8 mouse cellular contexts compared by ENCODE assay signal in the genomic region with DNA sequence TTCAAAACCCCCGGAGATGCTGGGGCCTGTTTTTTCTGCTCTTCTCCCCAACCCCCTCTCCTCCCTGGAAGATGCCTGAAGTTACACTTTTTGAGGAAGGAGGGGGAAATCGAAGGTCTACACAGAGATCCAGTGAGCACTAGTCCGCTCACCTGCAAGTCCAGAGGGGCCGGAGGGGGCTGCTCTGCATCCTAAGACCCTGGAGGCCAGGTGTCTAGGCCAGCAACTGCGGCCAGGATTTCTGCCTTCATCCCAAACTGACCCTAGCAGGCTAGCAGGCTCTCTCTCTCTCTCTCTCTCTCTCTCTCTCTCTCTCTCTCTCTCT. TPM values are rescaled to one million over a fixed set of nuclear protein-coding genes. Genes with fewer than 3 reads are reported as not detected.
DNase-seq lines count a peak whose midpoint lies in the region; ATAC-seq and TF ChIP-seq lines count a peak whose summit lies in the region.

No protein-coding gene starts in this region.

- WGBS in spleen, adult 2 months: 3% methylated on average over 5 of the region's 5 CpGs
- 7% methylated on average over 5 of the region's 5 CpGs for WGBS in limb, embryonic 12.5 days
- WGBS in stomach, embryonic 15.5 days: 9% methylated on average over 5 of the region's 5 CpGs

- no peak for DNase-seq in spleen, adult 2 months (ENCODE audit: low read depth in 1 of 2, low spot score in 2 of 2)
- DNase-seq in spleen, postnatal 14 days (ENCODE audit: low spot score in 2 of 2): no peak
- DNase-seq in right cerebral cortex, postnatal 10 days (ENCODE audit: low spot score in 2 of 2): no peak
- DNase-seq in thymus, postnatal 36 days: no peak

- peak overlapping the region; percentile 84 for H3K4me2 ChIP-seq in limb, embryonic 12.5 days
- H3K4me2 ChIP-seq in stomach, embryonic 15.5 days: peak overlapping the region; percentile 97

- peak overlapping the region; percentile 95 for H3K4me3 ChIP-seq in erythroblast, embryonic 14.5 days (replicated peaks)
- H3K4me3 ChIP-seq in spleen, adult 2 months (ENCODE audit: extremely low read depth, insufficient read depth, insufficient read length): peak overlapping the region; percentile 77
- peak overlapping the region; percentile 75 for H3K4me3 ChIP-seq in limb, embryonic 12.5 days (replicated peaks)
- peak overlapping the region; percentile 76 for H3K4me3 ChIP-seq in stomach, embryonic 15.5 days (replicated peaks)

- H3K4me1 ChIP-seq in erythroblast, embryonic 14.5 days (ENCODE audit: control insufficient read depth): peaks cover 66% of the 10 kb centered on the region
- peaks cover 4% of the 10 kb centered on the region for H3K4me1 ChIP-seq in spleen, adult 2 months (ENCODE audit: control insufficient read depth, insufficient read depth, insufficient read length)
- peaks cover 17% of the 10 kb centered on the region for H3K4me1 ChIP-seq in limb, embryonic 12.5 days (replicated peaks)
- H3K4me1 ChIP-seq in stomach, embryonic 15.5 days: no peaks in the 10 kb centered on the region

- no peaks in the 10 kb centered on the region for H3K9me3 ChIP-seq in erythroblast, embryonic 14.5 days (ENCODE audit: control insufficient read depth, low read length)
- no peaks in the 10 kb centered on the region for H3K9me3 ChIP-seq in limb, embryonic 12.5 days
- H3K9me3 ChIP-seq in stomach, embryonic 15.5 days: no peaks in the 10 kb centered on the region

- ATAC-seq in erythroblast, adult 5-6 weeks (replicated peaks; ENCODE audit: low FRiP score, poor library complexity, severe bottlenecking): no peak
- peak; percentile 8; the same call in 1 of the 2 replicates for ATAC-seq in limb, embryonic 12.5 days (ENCODE audit: insufficient number of reproducible peaks, insufficient read depth, low FRiP score, low TSS enrichment, low read depth)
- ATAC-seq in stomach, embryonic 15.5 days (ENCODE audit: insufficient read depth, low FRiP score, low read depth): no peak

- peaks cover 31% of the 10 kb centered on the region for H3K36me3 ChIP-seq in erythroblast, embryonic 14.5 days (ENCODE audit: control insufficient read depth)
- peaks cover 9% of the 10 kb centered on the region; the same call in 1 of the 2 replicates for H3K36me3 ChIP-seq in spleen, adult 2 months (ENCODE audit: control insufficient read depth, insufficient read depth, low read length)
- H3K36me3 ChIP-seq in limb, embryonic 12.5 days: no peaks in the 10 kb centered on the region
- no peaks in the 10 kb centered on the region for H3K36me3 ChIP-seq in stomach, embryonic 15.5 days

- peak overlapping the region; percentile 99 for H3K27ac ChIP-seq in spleen, adult 2 months (ENCODE audit: insufficient read depth, low read length)
- H3K27ac ChIP-seq in limb, embryonic 12.5 days: peak overlapping the region; percentile 84
- 0 out of 2 replicates have a peak overlapping the region, but pooled peaks have one; percentile 88 for H3K27ac ChIP-seq in stomach, embryonic 15.5 days

- H3K27me3 ChIP-seq in erythroblast, embryonic 14.5 days (ENCODE audit: control insufficient read depth): peaks cover 2% of the 10 kb centered on the region; the same call in 1 of the 2 replicates
- H3K27me3 ChIP-seq in spleen, adult 2 months (ENCODE audit: control insufficient read depth, insufficient read depth, low read length): no peaks in the 10 kb centered on the region
- H3K27me3 ChIP-seq in limb, embryonic 12.5 days: peaks cover 4% of the 10 kb centered on the region; the same call in 1 of the 2 replicates
- H3K27me3 ChIP-seq in stomach, embryonic 15.5 days (replicated peaks): no peaks in the 10 kb centered on the region

- TF ChIP-seq CTCF in spleen, adult 2 months (IDR thresholded peaks at IDR 0.05; ENCODE audit: extremely low read depth, insufficient read depth, insufficient read length, insufficient replicate concordance): no peak

- H3K9ac ChIP-seq in limb, embryonic 12.5 days (replicated peaks): peak overlapping the region; percentile 77
- peak overlapping the region; percentile 77 for H3K9ac ChIP-seq in stomach, embryonic 15.5 days

- TF ChIP-seq POLR2A in spleen, adult 2 months (IDR thresholded peaks at IDR 0.05; ENCODE audit: low read depth, low read length): no peak

RNA-seq across cellular contexts. Expression of a gene that starts 0.8 kb away (rescaled TPM):
- polyA plus RNA-seq in erythroblast, embryonic 14.5 days (2012): 7.9 and 11.3 TPM in 2 replicates
- 16.7 and 24.6 TPM in 2 replicates for total RNA-seq in erythroblast, adult 5-6 weeks (2015; ENCODE audit: low replicate concordance)
- total RNA-seq in erythroblast, adult 5-6 weeks (2017; ENCODE audit: low replicate concordance): 5.9 and 9.4 TPM in 2 replicates
- 33.9 and 41.0 TPM in 2 replicates for polyA plus RNA-seq in spleen, adult 2 months (2012; rRNA removed)
- 11.7 and 14.9 TPM in 2 replicates for polyA plus RNA-seq in limb, embryonic 12.5 days (2016; fragmentation: Nextera tagmentation; extraction: Ambion mirVana)
- polyA plus RNA-seq in stomach, embryonic 15.5 days (2015; fragmentation: Nextera tagmentation; extraction: Ambion mirVana): 17.8 and 18.6 TPM in 2 replicates
